Mouse (Mus musculus): ENCODE data around the gene Itsn1. TPM values are rescaled to one million over a fixed set of nuclear protein-coding genes. Genes with fewer than 3 reads are reported as not detected.
A peak's percentile ranks its signal among the peaks of the same experiment; 100 is the strongest.

Itsn1 gene
- polyA plus RNA-seq, 1 experiment, result 49.2 TPM

DNA sequence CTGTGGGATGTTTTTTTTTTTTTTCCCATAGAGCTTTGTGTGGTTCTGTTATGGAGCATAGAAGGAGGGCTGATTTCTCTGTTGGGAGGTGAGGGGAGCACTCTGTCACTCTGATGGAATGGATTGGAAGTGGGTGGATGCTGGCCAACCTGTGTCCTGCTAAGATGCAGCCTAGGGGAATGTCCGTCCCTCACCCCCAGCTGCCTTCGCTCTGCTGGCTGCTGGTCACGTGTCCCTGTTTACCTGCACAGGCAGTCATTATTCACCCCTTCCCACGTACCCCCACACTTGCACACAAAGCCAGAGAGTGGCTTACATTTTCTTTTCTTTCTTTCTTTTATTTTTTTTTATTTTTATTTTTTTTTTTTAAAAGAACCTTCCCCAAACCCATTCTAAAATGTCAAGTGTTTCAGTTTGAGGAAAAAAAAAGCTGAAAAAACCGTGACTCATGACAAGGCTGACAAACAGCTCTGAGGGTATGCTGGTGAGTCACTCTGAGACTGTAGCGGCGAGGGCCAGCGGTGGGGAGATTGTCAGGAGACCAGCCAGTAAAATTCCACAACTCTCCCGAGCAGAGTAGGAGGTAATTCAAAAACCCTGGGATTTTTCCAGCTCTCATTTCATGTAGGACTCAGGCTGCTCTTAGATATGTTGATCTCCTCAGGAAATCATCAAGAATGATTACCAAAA lies 233.3 kb downstream of the Itsn1 start:
- no peaks in the 10 kb centered on the region for H3K36me3 ChIP-seq (replicated peaks; ENCODE audit: low read length)
- H3K27me3 ChIP-seq (replicated peaks), result peaks cover 26% of the 10 kb centered on the region
- peaks cover 15% of the 10 kb centered on the region for H3K9me3 ChIP-seq
- peak overlapping the region; percentile 87 for H3K4me3 ChIP-seq (replicated peaks)
- TF ChIP-seq GATA1 (IDR thresholded peaks at IDR 0.05; ENCODE audit: borderline replicate concordance, low read length), result no peak
- TF ChIP-seq FLI1 (IDR thresholded peaks at IDR 0.05; ENCODE audit: low read length), result no peak
- peaks cover 41% of the 10 kb centered on the region for H3K4me1 ChIP-seq

DNA sequence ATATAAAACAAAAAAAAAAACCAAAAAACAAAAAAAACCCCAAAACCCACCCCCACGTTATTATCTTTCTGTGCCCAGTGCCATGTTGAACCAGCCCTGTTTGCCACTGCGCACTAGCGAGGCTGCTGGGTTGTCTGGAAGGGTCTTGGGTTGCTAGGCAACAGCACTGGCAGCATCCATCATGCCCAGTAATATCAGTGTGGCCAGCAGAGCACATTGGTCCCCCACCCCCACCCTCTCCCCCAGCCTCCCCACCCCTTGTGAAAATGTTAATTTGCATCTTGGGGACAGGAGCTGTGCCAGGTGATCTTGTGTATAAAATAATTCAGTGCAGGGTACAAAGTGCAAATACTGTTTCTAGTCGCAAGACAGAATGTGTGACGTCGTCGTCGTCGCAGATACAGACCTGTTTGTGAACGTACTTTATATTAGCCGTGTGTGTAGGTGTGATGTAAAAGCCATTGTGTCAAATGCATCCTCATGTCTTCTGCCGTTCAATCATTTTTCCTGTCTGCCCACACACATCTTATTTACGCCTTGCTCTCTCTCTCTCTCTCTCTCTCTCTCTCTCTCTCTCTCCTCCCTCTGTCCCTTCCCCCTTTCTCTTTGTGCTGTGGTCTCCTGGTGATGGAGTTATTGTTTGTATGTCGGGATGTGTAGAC lies 233.9 kb downstream of the Itsn1 start:
- peaks cover 43% of the 10 kb centered on the region for H3K4me1 ChIP-seq
- H3K4me3 ChIP-seq (replicated peaks), result peak overlapping the region; percentile 46

DNA sequence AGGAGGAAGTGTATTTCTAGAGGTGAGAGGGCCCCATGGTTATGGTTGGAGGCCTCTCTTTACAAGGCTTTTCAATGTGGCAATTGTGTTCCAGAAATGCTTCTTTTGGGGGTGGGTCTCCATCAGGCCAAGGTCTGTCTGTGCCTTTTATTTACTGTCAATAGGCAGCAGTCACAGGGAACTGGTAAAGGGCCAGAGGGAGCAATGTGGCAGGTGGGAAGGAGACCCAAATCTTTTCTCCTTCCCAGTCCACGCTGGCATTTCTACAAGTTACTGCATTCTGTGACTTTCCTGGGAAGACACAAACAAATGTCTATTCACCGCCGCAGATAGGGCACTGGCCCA lies 234.4 kb downstream of the Itsn1 start:
- Histone ChIP-seq H3K27me3 (replicated peaks) (peaks cover 37% of the 10 kb centered on the region), H3K36me3 (replicated peaks; ENCODE audit: low read length) (no peaks in the 10 kb centered on the region), H3K9me3 (peaks cover 12% of the 10 kb centered on the region), H3K4me3 (replicated peaks) (no peak overlapping the region), H3K4me1 (peaks cover 47% of the 10 kb centered on the region)
- no peak for TF ChIP-seq GATA1 (IDR thresholded peaks at IDR 0.05; ENCODE audit: borderline replicate concordance, low read length)
- no peak for TF ChIP-seq FLI1 (IDR thresholded peaks at IDR 0.05; ENCODE audit: low read length)

More for the DNA sequence above, 233.9 kb downstream of the Itsn1 start:
- peaks cover 15% of the 10 kb centered on the region for H3K9me3 ChIP-seq
- TF ChIP-seq GATA1 (IDR thresholded peaks at IDR 0.05; ENCODE audit: borderline replicate concordance, low read length), result no peak
- TF ChIP-seq FLI1 (IDR thresholded peaks at IDR 0.05; ENCODE audit: low read length), result no peak
- peaks cover 33% of the 10 kb centered on the region for H3K27me3 ChIP-seq (replicated peaks)
- H3K36me3 ChIP-seq (replicated peaks; ENCODE audit: low read length), result no peaks in the 10 kb centered on the region

DNA sequence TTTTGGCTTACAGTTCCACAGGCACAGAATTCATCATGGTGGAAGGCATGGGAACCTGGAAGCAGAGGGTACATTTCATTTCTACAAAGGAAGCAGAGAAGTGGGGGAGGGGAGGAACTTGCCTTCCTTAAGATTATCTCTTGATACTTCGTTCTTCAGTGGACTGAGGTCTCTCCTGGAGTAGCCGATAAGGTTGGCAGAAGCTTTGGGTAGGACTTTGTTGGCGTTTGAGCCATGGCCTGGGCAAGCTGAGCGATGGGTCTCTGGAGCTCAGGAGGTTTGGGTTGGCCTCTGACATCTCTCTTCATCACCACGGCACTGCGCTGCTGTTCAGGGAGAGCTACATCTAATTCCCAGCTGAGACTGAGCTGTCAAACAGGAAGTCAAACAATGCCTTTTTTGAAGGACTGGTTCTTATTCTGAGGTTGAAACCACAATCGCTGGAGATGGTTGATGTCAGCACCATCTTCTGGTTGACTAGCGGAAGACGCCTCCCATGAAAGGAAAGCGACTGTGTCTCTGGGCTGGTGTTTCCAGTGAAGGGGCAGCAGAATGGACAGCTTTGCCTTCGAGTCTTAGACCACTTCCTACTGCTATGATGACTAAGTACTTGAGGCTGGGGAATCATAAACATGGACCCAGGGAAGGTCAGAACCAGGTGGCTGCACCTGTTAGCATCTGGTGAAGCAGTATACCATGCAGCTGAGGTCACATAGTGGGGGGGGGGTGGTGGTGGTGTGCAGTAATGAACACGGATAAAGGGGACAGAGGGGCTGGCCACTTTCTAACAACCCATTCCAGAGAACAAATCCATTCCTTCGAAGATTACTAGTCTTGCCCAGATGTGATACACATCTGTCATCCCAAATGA lies 235.5 kb downstream of the Itsn1 start:
- no peaks in the 10 kb centered on the region for H3K36me3 ChIP-seq (replicated peaks; ENCODE audit: low read length)
- peaks cover 58% of the 10 kb centered on the region for H3K4me1 ChIP-seq
- peak overlapping the region; percentile 56 for H3K4me3 ChIP-seq (replicated peaks)
- TF ChIP-seq GATA1 (IDR thresholded peaks at IDR 0.05; ENCODE audit: borderline replicate concordance, low read length) (no peak), FLI1 (IDR thresholded peaks at IDR 0.05; ENCODE audit: low read length) (no peak)
- peaks cover 8% of the 10 kb centered on the region for H3K9me3 ChIP-seq
- peaks cover 41% of the 10 kb centered on the region for H3K27me3 ChIP-seq (replicated peaks)

DNA sequence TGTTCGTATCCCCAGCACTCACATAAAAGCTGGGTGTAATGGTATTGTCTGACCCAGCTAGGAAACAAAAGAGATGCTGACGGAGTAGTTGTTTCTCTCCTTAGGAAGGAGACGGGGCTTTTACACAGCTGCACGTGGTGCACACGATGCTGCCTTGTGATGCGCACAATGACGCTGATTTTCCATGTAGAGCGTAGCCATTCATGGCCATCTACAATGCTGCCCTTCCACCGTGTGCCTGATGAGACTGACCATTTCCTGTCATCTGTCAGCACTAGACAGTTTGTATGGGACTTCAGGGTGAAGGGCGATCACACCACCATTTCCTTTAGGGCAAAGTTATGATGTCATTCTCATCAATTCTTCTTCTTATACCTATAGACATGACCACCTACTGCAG lies 239.6 kb downstream of the Itsn1 start:
- peaks cover 68% of the 10 kb centered on the region for H3K27me3 ChIP-seq (replicated peaks)

DNA sequence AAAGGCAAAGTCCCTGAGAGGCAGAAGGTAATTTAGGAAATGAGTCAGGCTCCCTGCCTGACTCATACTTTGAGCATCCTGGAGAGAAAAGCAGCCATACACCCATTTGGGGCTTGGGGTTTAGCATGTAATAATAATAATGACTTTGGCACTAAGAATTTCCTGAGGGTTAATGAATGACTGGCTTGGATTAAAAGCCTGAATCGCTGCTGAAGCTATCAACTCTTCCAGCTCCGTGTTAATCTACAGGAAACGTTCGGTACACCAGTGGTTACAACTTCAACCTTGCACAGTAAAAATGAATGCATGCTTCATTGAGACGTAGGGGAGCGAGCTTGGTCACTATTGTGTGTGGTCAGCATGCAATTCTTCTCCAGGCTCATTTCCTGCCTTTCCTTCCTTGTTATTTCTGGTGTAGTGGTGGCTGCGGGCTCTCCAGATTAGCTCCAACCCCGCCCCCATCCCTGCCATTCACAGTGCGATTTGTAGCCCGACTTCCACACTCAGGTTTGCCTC lies 240.5 kb downstream of the Itsn1 start:
- H3K4me3 ChIP-seq (replicated peaks), result peak overlapping the region; percentile 79
- peaks cover 56% of the 10 kb centered on the region for H3K4me1 ChIP-seq
- TF ChIP-seq FLI1 (IDR thresholded peaks at IDR 0.05; ENCODE audit: low read length), result no peak
- TF ChIP-seq GATA1 (IDR thresholded peaks at IDR 0.05; ENCODE audit: borderline replicate concordance, low read length), result 0 out of 3 replicates have a peak, but pooled peaks have one; percentile 7
- H3K27me3 ChIP-seq (replicated peaks), result peaks cover 72% of the 10 kb centered on the region
- peaks cover 2% of the 10 kb centered on the region; the same call in 1 of the 2 replicates for H3K9me3 ChIP-seq
- H3K36me3 ChIP-seq (replicated peaks; ENCODE audit: low read length), result no peaks in the 10 kb centered on the region

More for the DNA sequence above, 239.6 kb downstream of the Itsn1 start:
- Histone ChIP-seq H3K4me3 (replicated peaks) (peak overlapping the region; percentile 60), H3K36me3 (replicated peaks; ENCODE audit: low read length) (no peaks in the 10 kb centered on the region), H3K4me1 (peaks cover 64% of the 10 kb centered on the region), H3K9me3 (peaks cover 2% of the 10 kb centered on the region; the same call in 1 of the 2 replicates)
- TF ChIP-seq FLI1 (IDR thresholded peaks at IDR 0.05; ENCODE audit: low read length) (no peak), GATA1 (IDR thresholded peaks at IDR 0.05; ENCODE audit: borderline replicate concordance, low read length) (no peak)

Other genes starting within 250 kb of the Itsn1 start
- 3.8 TPM in 2 replicates for gene Ifnar1, start 244.0 kb upstream of the Itsn1 start, polyA plus RNA-seq (2012; ENCODE audit: insufficient read depth, low replicate concordance)
- 12.5 and 13.8 TPM in 2 replicates for gene Ifngr2, start 182.2 kb upstream of the Itsn1 start, polyA plus RNA-seq (2012; ENCODE audit: insufficient read depth, low replicate concordance)
- 2.6 TPM in 1 of 2 replicates, not detected in the other for gene Tmem50b, start 131.5 kb upstream of the Itsn1 start, polyA plus RNA-seq (2012; ENCODE audit: insufficient read depth, low replicate concordance)
- 0.92 and 3.9 TPM in 2 replicates for gene Dnajc28, start 110.3 kb upstream of the Itsn1 start, polyA plus RNA-seq (2012; ENCODE audit: insufficient read depth, low replicate concordance)
- gene Gart, start 82.3 kb upstream of the Itsn1 start, polyA plus RNA-seq (2012; ENCODE audit: insufficient read depth, low replicate concordance), result 26.0 and 173 TPM in 2 replicates
- gene Son, start 81.8 kb upstream of the Itsn1 start, polyA plus RNA-seq (2012; ENCODE audit: insufficient read depth, low replicate concordance), result 31.9 and 42.5 TPM in 2 replicates
- gene Donson, start 40.5 kb upstream of the Itsn1 start, polyA plus RNA-seq (2012; ENCODE audit: insufficient read depth, low replicate concordance), result 4.6 and 11.1 TPM in 2 replicates
- 9.9 TPM in 1 of 2 replicates, not detected in the other for gene Cryzl1, start 306 bp upstream of the Itsn1 start, polyA plus RNA-seq (2012; ENCODE audit: insufficient read depth, low replicate concordance)

Measured in megakaryocyte, embryonic 14.5 days (primary cell).